Mouse (Mus musculus) hindbrain, embryonic 16.5 days (tissue): ENCODE measurements at regions not wholly inside any gene's neighbourhood (a gene's known extent, or its start where the extent isn't known, plus 50 kb on each side); places are given as distances from the start of the nearest gene placed in this dataset.
A peak's percentile ranks its signal among the peaks of the same experiment; 100 is the strongest.

Experiments
- ATAC-seq: fragments of 200-750 bp; cut with Nextera tagmentation; 2 replicates; pipeline ENCODE4 v1.8.0; 2017; ENCODE audit warnings: moderate TSS enrichment, moderate library complexity
- H3K27ac ChIP-seq: fragments of 300-500 bp; sonication (generic); 2 replicates; pipeline ENCODE4 v1.5.1; 2014; ENCODE audit warnings: low read depth, mild to moderate bottlenecking, control low read depth, low read length, moderate library complexity
- H3K27me3 ChIP-seq: fragments of 300-500 bp; sonication (generic); replicated peaks from 2 replicates; pipeline ENCODE4 v1.6.1; 2014; ENCODE audit warnings: low read length; ENCODE audit not compliant: control insufficient read depth, insufficient read depth
- H3K36me3 ChIP-seq: fragments of 300-500 bp; sonication (generic); 2 replicates; pipeline ENCODE4 v1.6.1; 2014; ENCODE audit warnings: mild to moderate bottlenecking, low read length, moderate library complexity, mixed read lengths; ENCODE audit not compliant: control insufficient read depth, insufficient read depth
- H3K4me1 ChIP-seq: fragments of 300-500 bp; sonication (generic); 2 replicates; pipeline ENCODE4 v1.6.1; 2014; ENCODE audit warnings: low read depth, low read length; ENCODE audit not compliant: control insufficient read depth, insufficient read depth
- H3K4me2 ChIP-seq: fragments of 300-500 bp; sonication (generic); 2 replicates; pipeline ENCODE4 v1.6.1; 2014; ENCODE audit warnings: mild to moderate bottlenecking, low read length, control low read depth, moderate library complexity
- H3K4me3 ChIP-seq: fragments of 300-500 bp; sonication (generic); 2 replicates; pipeline ENCODE4 v1.5.1; 2014; ENCODE audit warnings: mild to moderate bottlenecking, low read length, control low read depth, moderate library complexity
- H3K9ac ChIP-seq: fragments of 300-500 bp; sonication (generic); 2 replicates; pipeline ENCODE4 v1.6.1; 2014; ENCODE audit warnings: low read depth, mild to moderate bottlenecking, control low read depth, low read length, moderate library complexity
- H3K9me3 ChIP-seq: fragments of 300-500 bp; sonication (generic); 2 replicates; pipeline ENCODE4 v1.6.1; 2014; ENCODE audit warnings: mild to moderate bottlenecking, low read length, moderate library complexity; ENCODE audit not compliant: control insufficient read depth
- WGBS: fragments of 180-500 bp; shearing (Covaris S2); extraction: QIAGEN DNeasy Blood & Tissue Kit; methylation state at CpG from one replicate; pipeline ENCODE4 v1.1.7; 2014; 5-methylcytosine and 5-hydroxymethylcytosine counted together

DNA sequence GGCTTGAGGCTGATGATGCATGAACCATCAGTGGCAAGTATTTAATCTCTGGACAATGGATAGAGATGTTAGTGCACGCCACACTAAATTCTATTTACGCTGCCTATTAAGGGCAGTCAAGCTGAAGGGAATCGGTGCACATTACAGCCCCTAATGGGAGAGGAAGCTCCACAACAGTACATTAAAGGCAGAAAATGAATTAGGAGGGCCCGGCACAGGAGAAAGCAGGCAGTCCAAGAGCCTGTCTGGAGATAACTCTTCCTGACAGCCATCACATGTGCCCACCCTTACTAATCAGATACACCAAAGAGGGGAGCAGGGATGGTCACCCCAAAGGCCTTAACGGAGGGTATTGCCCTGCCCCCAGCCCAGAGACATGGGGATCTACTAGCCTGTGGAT lies 118.7 kb upstream of the Mafb start:
- Histone ChIP-seq H3K4me2 (no peak overlapping the region), H3K36me3 (no peaks in the 10 kb centered on the region), H3K4me1 (no peaks in the 10 kb centered on the region), H3K27ac (no peak overlapping the region), H3K9me3 (no peaks in the 10 kb centered on the region), H3K27me3 (peaks cover 4% of the 10 kb centered on the region; the same call in 1 of the 2 replicates), H3K4me3 (no peak overlapping the region), H3K9ac (no peak overlapping the region)
- no peak for ATAC-seq
- WGBS: 32% methylated on average over 5 of the region's 5 CpGs

DNA sequence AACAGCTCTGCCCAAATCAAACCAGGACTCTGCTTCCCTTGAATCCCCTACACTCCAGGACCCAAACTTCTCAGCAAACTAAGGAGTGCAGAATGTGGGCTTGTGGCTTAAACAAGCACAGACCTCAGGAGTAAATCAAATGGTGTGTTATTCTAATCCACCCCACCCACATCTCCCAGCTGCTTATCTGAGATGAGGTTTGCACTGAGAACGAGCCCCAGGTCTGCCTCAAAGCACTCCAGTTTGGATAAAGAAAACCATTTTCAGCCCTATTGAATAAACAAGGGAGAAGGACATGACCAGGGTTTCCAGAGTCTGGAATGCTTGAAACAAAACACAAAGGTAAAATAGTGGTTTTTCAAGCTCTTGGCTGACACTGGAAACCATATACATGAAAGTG lies 132.9 kb upstream of the Mafb start:
- Histone ChIP-seq H3K27me3 (peaks cover 8% of the 10 kb centered on the region), H3K9ac (no peak overlapping the region), H3K36me3 (no peaks in the 10 kb centered on the region), H3K4me1 (peaks cover 5% of the 10 kb centered on the region), H3K4me2 (no peak overlapping the region), H3K4me3 (no peak overlapping the region), H3K27ac (no peak overlapping the region), H3K9me3 (no peaks in the 10 kb centered on the region)
- WGBS: 63% methylated on average over 1 of the region's 1 CpGs
- no peak for ATAC-seq

DNA sequence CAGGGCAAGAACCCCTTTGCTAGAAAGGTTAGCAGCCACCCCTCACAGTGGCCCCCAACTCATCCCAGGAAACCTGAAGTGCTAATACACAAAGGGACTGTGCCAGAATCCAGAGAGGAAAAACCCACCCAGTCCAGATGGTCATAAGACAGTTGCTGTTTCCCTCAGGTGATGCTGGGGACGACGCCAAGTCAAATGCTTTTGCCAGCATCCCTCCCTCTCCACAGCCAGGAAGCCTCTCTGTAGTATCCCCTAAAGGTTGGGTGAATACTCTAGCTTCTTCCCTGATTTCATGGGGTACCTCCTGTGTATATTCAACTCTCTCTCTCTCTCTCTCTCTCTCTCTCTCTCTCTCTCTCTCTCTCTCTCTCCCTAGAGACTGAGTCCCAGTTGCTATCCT lies 136.0 kb upstream of the Mafb start:
- no peak overlapping the region for H3K27ac ChIP-seq
- no peaks in the 10 kb centered on the region for H3K36me3 ChIP-seq
- 68% methylated on average over 2 of the region's 2 CpGs for WGBS
- no peak overlapping the region for H3K4me3 ChIP-seq
- H3K4me1 ChIP-seq: peaks cover 5% of the 10 kb centered on the region
- H3K9me3 ChIP-seq: no peaks in the 10 kb centered on the region
- H3K9ac ChIP-seq: no peak overlapping the region
- H3K27me3 ChIP-seq: peaks cover 6% of the 10 kb centered on the region; the same call in 1 of the 2 replicates
- ATAC-seq: no peak
- H3K4me2 ChIP-seq: no peak overlapping the region

DNA sequence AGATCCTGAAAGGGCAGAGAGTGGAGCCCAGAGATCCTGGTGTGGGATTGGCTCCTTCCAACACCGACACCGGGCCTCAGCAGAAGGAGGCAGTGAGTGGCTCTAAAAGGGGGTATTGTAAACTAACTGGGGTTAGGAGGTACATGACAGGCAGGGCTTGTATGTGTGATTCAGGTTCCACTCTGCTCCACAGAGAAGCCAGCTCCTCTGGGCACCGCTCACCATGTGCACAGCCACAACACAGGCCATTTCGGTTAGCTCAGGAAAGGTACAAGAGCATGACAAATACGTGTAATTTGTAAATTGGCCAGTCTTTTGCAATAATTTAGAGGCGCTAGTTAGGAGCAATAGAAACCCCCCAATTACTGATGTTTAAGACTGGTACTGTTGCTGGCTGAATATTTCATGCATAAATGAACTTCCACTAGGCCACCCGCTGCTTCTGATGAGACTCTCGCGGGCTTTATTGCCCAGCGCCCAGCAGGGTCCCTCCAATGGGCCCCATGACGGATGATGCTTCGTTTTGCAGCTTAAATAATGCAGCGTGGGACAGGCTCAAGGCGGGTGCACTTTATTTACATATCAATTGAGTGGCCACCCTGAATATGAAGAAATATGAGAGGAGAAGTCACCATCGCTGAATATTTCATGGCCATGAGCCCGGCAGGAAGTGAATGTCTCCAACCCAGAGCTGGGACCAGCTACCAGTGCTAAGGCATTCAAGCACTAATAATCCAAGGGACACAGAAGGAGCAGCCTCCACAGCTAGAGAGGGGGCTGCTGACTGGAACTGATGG lies 136.9 kb upstream of the Mafb start:
- Histone ChIP-seq H3K9ac (no peak overlapping the region), H3K4me2 (no peak overlapping the region), H3K4me1 (peaks cover 5% of the 10 kb centered on the region), H3K9me3 (no peaks in the 10 kb centered on the region), H3K27me3 (peaks cover 4% of the 10 kb centered on the region; the same call in 1 of the 2 replicates), H3K27ac (no peak overlapping the region), H3K36me3 (no peaks in the 10 kb centered on the region), H3K4me3 (no peak overlapping the region)
- 27% methylated on average over 16 of the region's 16 CpGs for WGBS
- peak; percentile 54; the same call in 1 of the 2 replicates for ATAC-seq

DNA sequence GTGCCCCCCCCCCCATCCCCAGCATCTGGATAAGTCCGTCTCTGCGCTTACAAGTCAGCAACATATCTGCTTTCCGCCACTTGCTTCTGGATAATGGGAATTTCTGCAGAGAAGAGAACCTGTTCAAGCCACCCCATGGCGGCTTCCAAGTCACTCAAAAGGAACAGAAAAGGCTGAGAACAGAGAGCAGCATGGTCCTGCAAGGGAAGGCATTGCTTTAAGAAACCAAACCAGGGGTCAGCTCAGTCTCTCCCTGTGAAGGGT lies 137.5 kb upstream of the Mafb start:
- Histone ChIP-seq H3K36me3 (no peaks in the 10 kb centered on the region), H3K9ac (no peak overlapping the region), H3K9me3 (no peaks in the 10 kb centered on the region), H3K4me2 (no peak overlapping the region), H3K27ac (no peak overlapping the region), H3K4me1 (peaks cover 5% of the 10 kb centered on the region), H3K27me3 (peaks cover 4% of the 10 kb centered on the region; the same call in 1 of the 2 replicates), H3K4me3 (no peak overlapping the region)
- no peak for ATAC-seq
- 43% methylated on average over 4 of the region's 4 CpGs for WGBS

DNA sequence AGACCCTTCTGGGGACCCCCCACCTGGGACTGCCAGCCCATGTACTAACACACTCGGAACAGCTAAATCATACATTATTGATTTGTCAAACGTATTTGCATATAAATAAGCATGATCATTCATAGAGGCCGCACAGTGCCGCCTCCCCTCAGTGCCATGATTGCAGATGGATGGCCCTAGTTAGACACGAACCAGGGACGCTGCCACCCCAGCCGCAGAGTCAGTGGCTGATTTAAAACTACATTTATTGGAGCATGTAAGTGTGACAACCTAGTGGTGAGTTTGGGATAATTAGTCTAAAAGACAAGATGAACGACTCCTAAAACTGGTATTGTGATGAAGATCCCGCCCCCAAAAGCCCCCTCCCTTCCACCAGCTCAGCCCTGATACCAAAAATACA lies 138.3 kb upstream of the Top1 start:
- Histone ChIP-seq H3K36me3 (no peaks in the 10 kb centered on the region), H3K27me3 (no peaks in the 10 kb centered on the region; the same call in none of the 2 replicates), H3K4me1 (peaks cover 5% of the 10 kb centered on the region), H3K4me2 (no peak overlapping the region), H3K27ac (no peak overlapping the region), H3K4me3 (no peak overlapping the region), H3K9ac (no peak overlapping the region), H3K9me3 (no peaks in the 10 kb centered on the region)
- 23% methylated on average over 9 of the region's 9 CpGs for WGBS
- ATAC-seq: no peak

DNA sequence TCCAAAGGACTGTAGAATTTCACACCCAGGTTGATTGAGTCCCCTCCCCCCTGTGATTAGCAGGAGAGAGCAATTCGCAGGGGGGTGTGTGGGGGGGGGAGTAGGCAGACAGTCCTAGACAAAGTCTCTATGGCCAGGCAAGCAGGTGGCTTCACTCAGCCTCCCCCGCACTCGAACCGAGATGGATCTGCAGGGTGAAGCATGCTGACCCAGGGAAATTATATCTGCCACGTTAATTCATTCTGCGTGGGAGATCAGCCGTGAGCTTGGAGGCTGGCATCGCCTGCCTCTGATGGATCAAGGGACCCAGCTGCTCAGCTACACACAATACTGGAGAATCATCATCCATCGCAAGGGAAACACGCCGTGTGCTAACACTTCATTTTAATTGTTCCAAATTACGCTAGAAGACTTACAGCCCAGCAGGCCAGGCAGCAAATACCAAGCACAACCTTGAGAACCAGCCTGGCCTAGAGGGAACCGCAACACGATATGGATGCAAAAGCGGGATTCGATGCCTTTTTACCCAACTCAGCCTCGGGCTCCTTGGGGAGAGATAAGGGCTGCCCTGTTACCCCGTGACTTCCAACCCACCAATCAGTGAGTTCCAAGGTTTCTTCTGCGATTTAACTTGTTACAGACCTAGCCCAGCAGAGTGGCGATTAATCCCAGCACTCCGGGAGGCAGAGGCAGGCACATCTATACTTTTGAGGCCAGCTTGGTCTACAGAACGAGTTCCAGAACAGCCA lies 137.7 kb upstream of the Top1 start:
- Histone ChIP-seq H3K27me3 (no peaks in the 10 kb centered on the region; the same call in none of the 2 replicates), H3K9ac (peak overlapping the region; percentile 31; the same call in 1 of the 2 replicates), H3K4me2 (0 out of 2 replicates have a peak overlapping the region, but pooled peaks have one; percentile 10), H3K27ac (no peak overlapping the region), H3K9me3 (no peaks in the 10 kb centered on the region), H3K36me3 (no peaks in the 10 kb centered on the region), H3K4me1 (peaks cover 5% of the 10 kb centered on the region), H3K4me3 (no peak overlapping the region)
- peak; percentile 63 for ATAC-seq
- WGBS: 39% methylated on average over 22 of the region's 22 CpGs

DNA sequence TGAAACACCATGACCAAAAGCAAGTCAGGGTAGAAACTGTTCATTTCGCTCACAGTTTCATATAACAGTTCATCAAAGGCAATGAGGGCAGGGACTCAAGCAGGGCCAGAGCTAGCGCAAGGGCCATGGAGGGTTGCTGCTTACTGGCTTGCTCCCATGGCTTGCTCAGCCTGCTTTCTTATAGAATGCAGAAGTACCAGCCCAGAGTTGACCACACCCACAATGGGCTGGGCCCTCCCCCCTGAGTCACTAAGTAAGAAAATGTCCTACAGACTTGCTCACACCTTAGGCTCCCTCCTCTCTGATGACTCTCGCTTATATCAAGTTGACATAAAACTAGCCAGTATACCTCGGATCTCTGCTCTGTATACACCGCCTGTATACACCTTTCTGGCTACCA lies 135.5 kb upstream of the Top1 start:
- no peaks in the 10 kb centered on the region for H3K9me3 ChIP-seq
- H3K4me3 ChIP-seq: no peak overlapping the region
- 94% methylated on average over 5 of the region's 5 CpGs for WGBS
- H3K36me3 ChIP-seq: no peaks in the 10 kb centered on the region
- H3K27me3 ChIP-seq: peaks cover 2% of the 10 kb centered on the region
- no peak overlapping the region for H3K9ac ChIP-seq
- H3K4me2 ChIP-seq: no peak overlapping the region
- no peak for ATAC-seq
- no peaks in the 10 kb centered on the region for H3K4me1 ChIP-seq
- no peak overlapping the region for H3K27ac ChIP-seq

DNA sequence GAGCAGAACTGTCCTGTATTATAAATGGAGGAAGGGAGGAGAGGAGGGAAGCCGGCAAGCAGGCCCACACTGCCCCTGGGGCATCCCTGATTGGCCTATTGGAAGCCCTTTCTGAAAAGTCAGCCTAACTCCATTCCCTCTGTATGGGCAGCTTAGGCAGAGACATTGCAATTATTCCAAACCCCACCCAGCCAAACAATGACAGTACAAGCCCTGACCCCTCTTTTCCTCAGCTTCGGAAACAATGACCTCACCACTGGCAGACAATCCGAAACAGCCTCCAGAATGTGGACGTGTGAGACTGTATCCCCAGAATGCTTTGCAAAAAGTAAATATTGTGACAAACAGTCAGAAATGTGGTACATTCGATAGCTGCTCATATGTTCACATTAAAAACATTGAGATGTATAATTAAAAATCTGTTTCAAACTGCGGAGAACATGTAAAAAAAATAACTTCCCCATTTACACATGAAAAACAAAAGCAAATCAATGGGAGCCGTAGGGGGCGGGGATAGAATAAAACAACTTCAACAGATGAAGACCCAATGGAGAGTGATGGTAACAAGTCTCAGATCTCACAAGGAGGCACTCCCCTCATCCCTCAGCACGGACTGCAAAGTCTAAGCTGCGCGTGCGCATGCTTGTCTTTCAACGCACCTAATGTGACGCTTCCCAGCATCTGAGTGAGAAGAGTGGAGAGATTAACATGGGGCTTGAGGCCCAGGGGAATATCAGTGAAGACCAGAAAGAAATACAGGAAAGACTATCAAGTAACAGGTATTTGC lies 134.9 kb upstream of the Top1 start:
- ATAC-seq: no peak
- no peaks in the 10 kb centered on the region for H3K36me3 ChIP-seq
- H3K4me3 ChIP-seq: no peak overlapping the region
- 43% methylated on average over 14 of the region's 14 CpGs for WGBS
- H3K9ac ChIP-seq: no peak overlapping the region
- peaks cover 2% of the 10 kb centered on the region for H3K27me3 ChIP-seq
- no peak overlapping the region for H3K4me2 ChIP-seq
- H3K27ac ChIP-seq: no peak overlapping the region
- H3K4me1 ChIP-seq: no peaks in the 10 kb centered on the region
- H3K9me3 ChIP-seq: no peaks in the 10 kb centered on the region
